Mouse (Mus musculus): ENCODE results near the gene Samm50. TPM values are rescaled to one million over a fixed set of nuclear protein-coding genes. Genes with fewer than 3 reads are reported as not detected.

The Samm50 gene
- polyA plus RNA-seq, 1 experiment, result not detected

GRCm38 (mm10) chr15:84245104-84245503 is 53.1 kb downstream of the Samm50 start:
- no peak overlapping the region for H3K4me3 ChIP-seq (ENCODE audit: insufficient read depth, low read depth, low read length)
- WGBS, result 63% methylated on average over 7 of the region's 7 CpGs
- H3K27ac ChIP-seq (ENCODE audit: insufficient read depth, low read depth, low read length), result no peak overlapping the region
- no peak for TF ChIP-seq POLR2A (IDR thresholded peaks at IDR 0.05; ENCODE audit: insufficient read depth, low read depth, low read length)
- H3K4me1 ChIP-seq (ENCODE audit: control insufficient read depth, insufficient read depth, low read length), result peaks cover 6% of the 10 kb centered on the region

GRCm38 (mm10) chr15:84246195-84246594 is 54.2 kb downstream of the Samm50 start:
- H3K4me3 ChIP-seq (ENCODE audit: insufficient read depth, low read depth, low read length), result no peak overlapping the region
- H3K4me1 ChIP-seq (ENCODE audit: control insufficient read depth, insufficient read depth, low read length), result peaks cover 11% of the 10 kb centered on the region
- TF ChIP-seq POLR2A (IDR thresholded peaks at IDR 0.05; ENCODE audit: insufficient read depth, low read depth, low read length), result no peak
- TF ChIP-seq CTCF (IDR thresholded peaks at IDR 0.05; ENCODE audit: insufficient read depth, low read depth, low read length), result no peak
- no peak overlapping the region for H3K27ac ChIP-seq (ENCODE audit: insufficient read depth, low read depth, low read length)
- WGBS, result 84% methylated on average over 6 of the region's 6 CpGs

GRCm38 (mm10) chr15:84247309-84247708 is 55.3 kb downstream of the Samm50 start:
- Histone ChIP-seq H3K27ac (ENCODE audit: insufficient read depth, low read depth, low read length) (no peak overlapping the region), H3K4me3 (ENCODE audit: insufficient read depth, low read depth, low read length) (no peak overlapping the region), H3K4me1 (ENCODE audit: control insufficient read depth, insufficient read depth, low read length) (peaks cover 14% of the 10 kb centered on the region)
- no peak for TF ChIP-seq CTCF (IDR thresholded peaks at IDR 0.05; ENCODE audit: insufficient read depth, low read depth, low read length)
- no peak for TF ChIP-seq POLR2A (IDR thresholded peaks at IDR 0.05; ENCODE audit: insufficient read depth, low read depth, low read length)
- 99% methylated on average over 3 of the region's 3 CpGs for WGBS

GRCm38 (mm10) chr15:84251227-84251626 is 59.2 kb downstream of the Samm50 start:
- H3K4me1 ChIP-seq (ENCODE audit: control insufficient read depth, insufficient read depth, low read length), result peaks cover 8% of the 10 kb centered on the region; the same call in 1 of the 2 replicates
- TF ChIP-seq CTCF (IDR thresholded peaks at IDR 0.05; ENCODE audit: insufficient read depth, low read depth, low read length), result no peak
- TF ChIP-seq POLR2A (IDR thresholded peaks at IDR 0.05; ENCODE audit: insufficient read depth, low read depth, low read length), result no peak
- no peak overlapping the region for H3K4me3 ChIP-seq (ENCODE audit: insufficient read depth, low read depth, low read length)
- 43% methylated on average over 13 of the region's 13 CpGs for WGBS
- no peak overlapping the region for H3K27ac ChIP-seq (ENCODE audit: insufficient read depth, low read depth, low read length)

GRCm38 (mm10) chr15:84252645-84253044 is 60.6 kb downstream of the Samm50 start:
- H3K4me3 ChIP-seq (ENCODE audit: insufficient read depth, low read depth, low read length), result no peak overlapping the region
- TF ChIP-seq POLR2A (IDR thresholded peaks at IDR 0.05; ENCODE audit: insufficient read depth, low read depth, low read length), result no peak
- TF ChIP-seq CTCF (IDR thresholded peaks at IDR 0.05; ENCODE audit: insufficient read depth, low read depth, low read length), result no peak
- peaks cover 8% of the 10 kb centered on the region; the same call in 1 of the 2 replicates for H3K4me1 ChIP-seq (ENCODE audit: control insufficient read depth, insufficient read depth, low read length)
- 97% methylated on average over 7 of the region's 7 CpGs for WGBS
- no peak overlapping the region for H3K27ac ChIP-seq (ENCODE audit: insufficient read depth, low read depth, low read length)

GRCm38 (mm10) chr15:84253757-84254156 is 61.7 kb downstream of the Samm50 start:
- no peak overlapping the region for H3K4me3 ChIP-seq (ENCODE audit: insufficient read depth, low read depth, low read length)
- H3K27ac ChIP-seq (ENCODE audit: insufficient read depth, low read depth, low read length), result no peak overlapping the region
- TF ChIP-seq CTCF (IDR thresholded peaks at IDR 0.05; ENCODE audit: insufficient read depth, low read depth, low read length) (no peak), POLR2A (IDR thresholded peaks at IDR 0.05; ENCODE audit: insufficient read depth, low read depth, low read length) (no peak)
- 72% methylated on average over 11 of the region's 11 CpGs for WGBS
- H3K4me1 ChIP-seq (ENCODE audit: control insufficient read depth, insufficient read depth, low read length), result peaks cover 8% of the 10 kb centered on the region; the same call in 1 of the 2 replicates

- TF ChIP-seq POLR2A (IDR thresholded peaks at IDR 0.05; ENCODE audit: insufficient read depth, low read depth, low read length), result no peak
- no peak for TF ChIP-seq CTCF (IDR thresholded peaks at IDR 0.05; ENCODE audit: insufficient read depth, low read depth, low read length)
- WGBS, result 76% methylated on average over 8 of the region's 8 CpGs
- H3K27ac ChIP-seq (ENCODE audit: insufficient read depth, low read depth, low read length), result no peak overlapping the region
- H3K4me3 ChIP-seq (ENCODE audit: insufficient read depth, low read depth, low read length), result no peak overlapping the region
- peaks cover 8% of the 10 kb centered on the region; the same call in 1 of the 2 replicates for H3K4me1 ChIP-seq (ENCODE audit: control insufficient read depth, insufficient read depth, low read length)
Measured at GRCm38 (mm10) chr15:84254387-84254786, 62.3 kb downstream of the Samm50 start.

- Histone ChIP-seq H3K27ac (ENCODE audit: insufficient read depth, low read depth, low read length) (no peak overlapping the region), H3K4me3 (ENCODE audit: insufficient read depth, low read depth, low read length) (no peak overlapping the region), H3K4me1 (ENCODE audit: control insufficient read depth, insufficient read depth, low read length) (peaks cover 12% of the 10 kb centered on the region)
- WGBS, result 78% methylated on average over 12 of the region's 12 CpGs
- TF ChIP-seq POLR2A (IDR thresholded peaks at IDR 0.05; ENCODE audit: insufficient read depth, low read depth, low read length) (no peak), CTCF (IDR thresholded peaks at IDR 0.05; ENCODE audit: insufficient read depth, low read depth, low read length) (no peak)
Measured at GRCm38 (mm10) chr15:84256254-84256850, 64.3 kb downstream of the Samm50 start.

GRCm38 (mm10) chr15:84256864-84257263 is 64.8 kb downstream of the Samm50 start:
- peaks cover 10% of the 10 kb centered on the region for H3K4me1 ChIP-seq (ENCODE audit: control insufficient read depth, insufficient read depth, low read length)
- no peak overlapping the region for H3K4me3 ChIP-seq (ENCODE audit: insufficient read depth, low read depth, low read length)
- TF ChIP-seq CTCF (IDR thresholded peaks at IDR 0.05; ENCODE audit: insufficient read depth, low read depth, low read length) (no peak), POLR2A (IDR thresholded peaks at IDR 0.05; ENCODE audit: insufficient read depth, low read depth, low read length) (no peak)
- 92% methylated on average over 5 of the region's 5 CpGs for WGBS
- no peak overlapping the region for H3K27ac ChIP-seq (ENCODE audit: insufficient read depth, low read depth, low read length)
